Mouse (Mus musculus): Measurements from ENCODE around the gene Dnah17. TPM values are rescaled to one million over a fixed set of nuclear protein-coding genes. Genes with fewer than 3 reads are reported as not detected.

Dnah17 gene
- polyA plus RNA-seq, 1 experiment from 2014 or later = 0.19 TPM

Small RNA genes within 50 kb of the gene (microRNA-seq; reads per million reads assigned to microRNA genes)
- 0.79 reads per million for gene Mir6933

Other genes starting within 250 kb of the Dnah17 start
- 12.5 and 13.2 TPM in 2 replicates for gene Socs3, start 160.6 kb downstream of the Dnah17 start, polyA plus RNA-seq (2015; fragmentation: Nextera tagmentation; extraction: Ambion mirVana)
- 41.8 and 44.8 TPM in 2 replicates for gene Pgs1, start 144.3 kb downstream of the Dnah17 start, polyA plus RNA-seq (2015; fragmentation: Nextera tagmentation; extraction: Ambion mirVana)
- 14.1 and 14.4 TPM in 2 replicates for gene Cyth1, start 118.0 kb upstream of the Dnah17 start, polyA plus RNA-seq (2015; fragmentation: Nextera tagmentation; extraction: Ambion mirVana)
- 17.9 and 18.2 TPM in 2 replicates for gene Usp36, start 159.6 kb upstream of the Dnah17 start, polyA plus RNA-seq (2015; fragmentation: Nextera tagmentation; extraction: Ambion mirVana)
- gene Cep295nl, start 211.9 kb upstream of the Dnah17 start, polyA plus RNA-seq (2015; fragmentation: Nextera tagmentation; extraction: Ambion mirVana) = 0.39 and 0.59 TPM in 2 replicates
- 69.8 and 74.1 TPM in 2 replicates for gene Timp2, start 225.1 kb upstream of the Dnah17 start, polyA plus RNA-seq (2015; fragmentation: Nextera tagmentation; extraction: Ambion mirVana)

All from lung, embryonic 16.5 days (tissue).